Mouse (Mus musculus) thymus, adult 2 months (tissue): ENCODE results near the gene A130010J15Rik.
A peak's percentile ranks its signal among the peaks of the same experiment; 100 is the strongest.

Source experiments
- CTCF ChIP-seq: fragments of 200-500 bp; IDR thresholded peaks from 2 replicates; pipeline ENCODE4 v1.5.1; 2012; ENCODE audit warnings: mild to moderate bottlenecking, control low read depth, low read length, moderate library complexity, borderline replicate concordance; ENCODE audit not compliant: control insufficient read depth, poor library complexity, insufficient read depth; ENCODE audit errors: extremely low read depth
- POLR2A ChIP-seq: fragments of 200-500 bp; IDR thresholded peaks from 2 replicates; pipeline ENCODE4 v1.6.1; 2012; ENCODE audit warnings: mild to moderate bottlenecking, low read length, control low read depth, moderate library complexity; ENCODE audit not compliant: control insufficient read depth, poor library complexity, insufficient read depth; ENCODE audit errors: extremely low read depth

GRCm38 (mm10) chr1:193172991-193173809, 5.4 kb downstream of the A130010J15Rik start:
- TF ChIP-seq CTCF (0 out of 2 replicates have a peak, but pooled peaks have one; percentile 49), POLR2A (peak; percentile 96)
